Mouse (Mus musculus) ES-E14 (cell line): ENCODE measurements at regions not wholly inside any gene's neighbourhood (a gene's known extent, or its start where the extent isn't known, plus 50 kb on each side); places are given as distances from the start of the nearest gene placed in this dataset.

Experiments used
- DNase-seq: peaks from one replicate; pipeline ENCODE4 v3.0.0-alpha.2; 2013; ENCODE audit warnings: low read depth, low spot score
- H3K27ac ChIP-seq: 2 replicates; pipeline ENCODE4 v1.5.1; 2012; ENCODE audit warnings: low read depth, mild to moderate bottlenecking, low read length, moderate library complexity, mixed read lengths; ENCODE audit not compliant: poor library complexity, insufficient read depth, severe bottlenecking
- H3K36me3 ChIP-seq: 2 replicates; pipeline ENCODE4 v1.6.1; 2012; ENCODE audit warnings: mild to moderate bottlenecking, low read length, moderate library complexity, mixed read lengths; ENCODE audit not compliant: control insufficient read depth, poor library complexity, insufficient read depth, severe bottlenecking
- H3K4me1 ChIP-seq, 2 experiments: fragments of 150-350 bp in 1 of 2; sonication (generic) in 1 of 2; 2 replicates each; pipeline ENCODE4 v1.6.1; 2012; ENCODE audit warnings: low read length in 2 of 2, mild to moderate bottlenecking in 1 of 2, mixed read lengths in 1 of 2; ENCODE audit not compliant: control insufficient read depth in 2 of 2, insufficient read depth in 2 of 2, poor library complexity in 1 of 2
- H3K4me3 ChIP-seq, 2 experiments: fragments of 150-350 bp in 1 of 2; sonication (generic) in 1 of 2; 2 replicates each; pipeline ENCODE4 v1.5.1; 2012; ENCODE audit warnings: low read length in 2 of 2, low read depth in 1 of 2, mild to moderate bottlenecking in 1 of 2, mixed read lengths in 1 of 2; ENCODE audit not compliant: insufficient read depth in 1 of 2, poor library complexity in 1 of 2, severe bottlenecking in 1 of 2
- H3K9ac ChIP-seq: 2 replicates; pipeline ENCODE4 v1.6.1; 2012; ENCODE audit warnings: low read depth, mild to moderate bottlenecking, low read length, mixed read lengths; ENCODE audit not compliant: poor library complexity, insufficient read depth, severe bottlenecking
- H3K9me3 ChIP-seq: fragments of 150-350 bp; sonication (generic); 2 replicates; pipeline ENCODE4 v1.6.1; 2012; ENCODE audit warnings: low read depth, mild to moderate bottlenecking, low read length; ENCODE audit not compliant: control insufficient read depth, insufficient read depth
- CHD2 ChIP-seq: IDR thresholded peaks from 2 replicates; pipeline ENCODE4 v1.6.1; 2014; ENCODE audit warnings: mild to moderate bottlenecking, low read depth, low read length, inconsistent platforms
- HCFC1 ChIP-seq: IDR thresholded peaks from 2 replicates; pipeline ENCODE4 v1.6.1; 2012; ENCODE audit warnings: low read length, inconsistent platforms, borderline replicate concordance; ENCODE audit not compliant: insufficient read depth
- MAFK ChIP-seq: IDR thresholded peaks from 2 replicates; pipeline ENCODE4 v1.6.1; 2014; ENCODE audit warnings: mild to moderate bottlenecking, low read depth, low read length, inconsistent platforms; ENCODE audit not compliant: insufficient read depth
- ZC3H11A ChIP-seq: IDR thresholded peaks from 2 replicates; pipeline ENCODE4 v1.6.1; 2012; ENCODE audit warnings: low read depth, mild to moderate bottlenecking, inconsistent platforms, low read length, borderline replicate concordance
- ZNF384 ChIP-seq: IDR thresholded peaks from 2 replicates; pipeline ENCODE4 v1.6.1; 2012; ENCODE audit warnings: low read depth, low read length, inconsistent platforms
- in situ Hi-C, 2 experiments: fragments of 600-800 bp; cut with MboI; formaldehyde crosslinking; loops; one replicate each; pipeline ENCODE4 v1.15.1; 2025; ENCODE audit warnings: low sequenced_read_pairs in 2 of 2, inconsistent platforms in 1 of 2; ENCODE audit not compliant: unreplicated experiment in 2 of 2

DNA sequence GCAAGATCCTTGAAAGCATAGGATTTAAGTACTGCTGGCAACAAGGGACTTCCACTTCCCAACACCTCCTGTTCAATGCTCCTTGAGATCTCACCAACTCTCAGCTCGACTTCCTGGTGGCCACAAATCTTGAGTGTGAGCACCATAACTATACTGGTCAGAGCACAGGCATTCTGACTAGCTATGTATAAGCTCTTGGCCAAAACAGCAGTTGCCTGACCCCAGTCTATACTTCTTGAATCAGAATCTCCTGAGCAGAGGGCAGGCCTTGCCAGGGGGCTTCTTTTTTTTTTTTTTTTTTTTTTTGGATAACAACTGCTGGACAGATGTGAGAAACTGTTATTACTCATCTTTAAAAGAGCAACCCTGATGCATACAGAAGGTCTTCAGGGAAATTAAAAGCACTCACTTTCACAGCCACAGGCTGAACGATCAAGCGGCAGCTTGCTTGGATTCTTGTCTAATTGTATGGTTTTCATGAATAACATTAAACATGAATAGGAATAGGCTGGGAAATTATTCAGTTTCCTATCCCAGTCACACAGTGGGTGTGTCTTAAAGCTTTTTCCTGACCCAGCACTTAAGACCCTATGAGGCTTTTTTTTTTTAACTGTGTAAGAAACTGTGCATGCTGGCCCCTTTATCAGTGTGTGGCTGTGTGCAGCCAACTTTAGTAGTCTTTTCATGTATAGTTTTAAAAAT is 193.7 kb upstream of the Mpped2 start:
- peaks cover 0 to 6% of the 10 kb centered on the region in 2 experiments; a peak in 3 of 4 replicates for H3K4me1 ChIP-seq
- no peak overlapping the region for H3K4me3 ChIP-seq
- in situ Hi-C loops = no loop called here
- TF ChIP-seq ZNF384 (no peak), ZC3H11A (no peak), HCFC1 (no peak), CHD2 (no peak), MAFK (no peak)
- H3K9me3 ChIP-seq = no peaks in the 10 kb centered on the region
- no peak for DNase-seq
- H3K9ac ChIP-seq = no peak overlapping the region
- H3K27ac ChIP-seq = no peak overlapping the region
- H3K36me3 ChIP-seq = no peaks in the 10 kb centered on the region

DNA sequence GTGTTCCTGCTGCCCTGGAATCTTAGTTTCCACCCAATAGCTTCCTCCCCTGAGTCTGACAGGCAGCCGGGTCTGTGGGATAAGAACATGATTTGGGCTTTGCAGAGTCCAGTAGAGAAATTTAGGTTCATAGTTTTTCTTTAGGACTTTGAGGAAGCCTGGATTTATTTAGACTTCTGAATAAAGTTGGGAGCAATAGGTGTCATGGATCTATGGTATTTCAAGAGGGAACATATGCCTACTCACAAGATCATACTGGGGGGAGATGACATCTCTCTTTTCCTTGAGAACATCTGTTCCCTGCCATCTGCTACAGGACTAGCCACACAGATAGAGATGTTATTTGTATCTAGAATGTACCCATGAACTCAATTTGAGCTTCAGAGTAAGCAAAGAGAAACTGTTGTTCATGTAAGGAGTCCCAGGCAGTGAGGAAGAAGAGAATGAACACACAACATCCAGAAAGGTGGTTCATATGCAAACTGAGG is 188.1 kb upstream of the Mpped2 start:
- Histone ChIP-seq H3K4me3 (no peak overlapping the region), H3K36me3 (no peaks in the 10 kb centered on the region), H3K9ac (no peak overlapping the region), H3K9me3 (no peaks in the 10 kb centered on the region), H3K4me1 (no peaks in the 10 kb centered on the region), H3K27ac (no peak overlapping the region)
- in situ Hi-C loops = no loop called here
- TF ChIP-seq MAFK (no peak), ZNF384 (no peak), HCFC1 (no peak), CHD2 (no peak), ZC3H11A (no peak)
- DNase-seq = no peak

DNA sequence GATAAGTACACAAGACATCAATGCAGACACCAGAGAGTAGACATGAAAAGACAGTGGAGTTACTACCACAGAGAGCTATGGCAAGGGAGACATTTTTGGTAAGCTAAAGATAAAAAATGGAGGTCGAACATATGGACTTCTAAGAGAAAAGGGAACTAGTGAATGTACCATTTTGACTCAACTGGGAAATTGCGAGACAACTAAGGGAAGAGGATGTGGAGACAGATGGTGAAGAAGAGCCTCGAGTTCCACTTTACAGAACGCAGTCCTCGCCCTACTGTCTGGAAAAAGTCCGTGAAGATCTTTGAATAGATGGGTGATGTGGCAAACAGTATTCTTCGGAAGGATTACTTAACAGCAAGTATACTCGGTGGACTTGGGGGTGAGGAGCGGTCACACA is 181.2 kb upstream of the Mpped2 start:
- Histone ChIP-seq H3K9me3 (no peaks in the 10 kb centered on the region), H3K27ac (no peak overlapping the region), H3K36me3 (no peaks in the 10 kb centered on the region), H3K9ac (no peak overlapping the region), H3K4me1 (no peaks in the 10 kb centered on the region), H3K4me3 (no peak overlapping the region)
- no peak for DNase-seq
- in situ Hi-C loops = no loop called here
- TF ChIP-seq ZNF384 = no peak
- no peak for TF ChIP-seq MAFK
- no peak for TF ChIP-seq CHD2
- no peak for TF ChIP-seq HCFC1
- no peak for TF ChIP-seq ZC3H11A

DNA sequence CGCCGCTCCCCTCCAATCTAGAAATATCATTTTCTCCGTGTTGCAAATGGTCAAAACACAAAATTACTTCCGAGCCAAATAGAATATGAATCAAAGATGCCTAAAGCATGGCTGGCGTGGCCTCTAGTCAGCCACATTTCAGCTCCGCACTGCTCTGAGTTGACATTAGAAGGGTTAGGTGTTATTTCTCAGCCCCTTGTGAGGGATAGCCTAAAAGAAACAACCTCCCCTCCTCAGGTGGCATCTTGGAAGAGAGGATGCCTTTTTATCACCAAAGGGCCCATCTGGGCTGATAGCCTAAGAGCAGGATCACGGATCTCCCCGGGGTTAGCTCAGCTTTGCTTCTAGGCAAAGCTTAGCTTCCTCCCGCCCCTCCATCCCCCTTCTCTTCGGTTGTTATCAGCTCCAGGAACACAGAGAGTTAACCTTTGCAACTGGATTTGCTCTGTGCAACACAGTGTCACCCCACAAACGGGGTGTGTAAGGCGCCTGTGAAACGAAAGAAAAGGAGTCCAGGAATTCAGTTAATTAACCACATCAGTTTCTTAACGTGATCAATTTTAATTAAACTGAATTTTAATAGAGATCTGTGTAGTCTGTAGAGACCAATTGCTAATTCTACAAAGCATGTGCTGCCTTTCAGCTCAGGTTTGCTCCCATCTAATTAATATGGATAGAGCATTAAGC is 180.6 kb upstream of the Mpped2 start:
- Histone ChIP-seq H3K4me3 (no peak overlapping the region), H3K9me3 (no peaks in the 10 kb centered on the region), H3K9ac (no peak overlapping the region), H3K36me3 (no peaks in the 10 kb centered on the region), H3K4me1 (no peaks in the 10 kb centered on the region), H3K27ac (no peak overlapping the region)
- TF ChIP-seq ZC3H11A (no peak), ZNF384 (no peak), MAFK (no peak), HCFC1 (no peak), CHD2 (no peak)
- in situ Hi-C loops = no loop called here
- DNase-seq = no peak
